Mouse (Mus musculus): Measurements from ENCODE around the gene Olfr1220. TPM values are rescaled to one million over a fixed set of nuclear protein-coding genes. Genes with fewer than 3 reads are reported as not detected.

The Olfr1220 gene
- not detected in 2 replicates for polyA plus RNA-seq (2012; rRNA removed)

GRCm38 (mm10) chr2:89106735-89107134 lies at the start of gene Olfr1220:
Olfr1220 (minus strand) TSS chr2:89106835.

DNA sequence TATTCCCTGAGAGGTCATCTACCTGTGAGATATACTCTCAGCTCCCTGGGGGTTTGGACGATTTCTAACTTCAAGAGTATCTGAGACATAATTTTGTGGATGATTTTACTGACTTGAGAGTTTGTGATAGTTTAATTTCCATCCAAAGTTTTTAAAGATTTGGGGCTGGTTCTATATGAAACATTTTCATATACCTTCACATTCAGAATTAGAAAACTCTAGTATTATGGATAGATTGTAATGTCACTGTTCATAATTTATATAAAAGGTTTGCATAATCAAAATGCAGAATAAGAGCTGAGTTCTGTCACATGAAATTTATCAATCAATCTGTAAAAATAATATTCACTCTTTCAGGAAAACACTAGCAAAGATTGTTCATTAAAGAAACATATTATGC lies 44.8 kb upstream of the Olfr1220 start, which contains the start of gene Olfr1223:
Olfr1223 (minus strand) TSS at position 101 of the 400 bp plus-strand sequence.

GRCm38 (mm10) chr2:89132954-89133353 lies 26.3 kb upstream of the Olfr1220 start, which contains the start of gene Olfr1222:
Olfr1222 (minus strand) TSS chr2:89133054.

GRCm38 (mm10) chr2:89117183-89117582 lies 10.5 kb upstream of the Olfr1220 start, which contains the start of gene Olfr1221:
Olfr1221 (minus strand) TSS chr2:89117283.

GRCm38 (mm10) chr2:89083413-89083812 lies 23.2 kb downstream of the Olfr1220 start, which contains the start of gene Olfr1219:
Olfr1219 (minus strand) TSS chr2:89083513.

DNA sequence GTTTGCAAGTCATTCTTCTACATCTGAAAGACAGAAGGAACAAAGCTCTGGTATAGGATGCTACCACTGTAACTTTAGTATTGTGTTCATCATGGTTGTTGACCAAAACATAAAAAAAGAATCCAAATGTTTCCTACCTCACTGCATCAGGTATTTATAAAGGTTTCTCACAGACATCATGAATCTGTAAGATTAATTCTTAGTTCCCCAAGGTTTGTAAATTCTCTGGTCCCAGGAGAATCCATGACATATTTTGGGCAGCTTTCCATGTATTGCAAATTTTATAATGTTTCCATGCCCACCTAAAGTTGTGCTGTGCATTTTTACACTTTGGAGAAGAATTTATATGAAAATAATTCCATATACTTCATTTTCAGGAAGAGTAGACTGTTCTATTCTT lies 45.5 kb downstream of the Olfr1220 start, which contains the start of gene Olfr1218:
Olfr1218 (minus strand) TSS at position 101 of the 400 bp plus-strand sequence.

Other genes starting within 250 kb of the Olfr1220 start
- gene Olfr1206, start 243.6 kb downstream of the Olfr1220 start, polyA plus RNA-seq (2012; rRNA removed) = not detected in 2 replicates
- gene Olfr1208, start 204.5 kb downstream of the Olfr1220 start, polyA plus RNA-seq (2012; rRNA removed) = not detected in 2 replicates
- gene Olfr1209, start 191.7 kb downstream of the Olfr1220 start, polyA plus RNA-seq (2012; rRNA removed) = not detected in 2 replicates
- not detected in 2 replicates for gene Olfr1211, start 168.7 kb downstream of the Olfr1220 start, polyA plus RNA-seq (2012; rRNA removed)
- gene Olfr1212, start 152.9 kb downstream of the Olfr1220 start, polyA plus RNA-seq (2012; rRNA removed) = not detected in 2 replicates
- not detected in 2 replicates for gene Gm13762, start 126.6 kb downstream of the Olfr1220 start, polyA plus RNA-seq (2012; rRNA removed)
- gene Olfr1214, start 114.2 kb downstream of the Olfr1220 start, polyA plus RNA-seq (2012; rRNA removed) = not detected in 2 replicates
- not detected in 2 replicates for gene Olfr1215, start 99.9 kb downstream of the Olfr1220 start, polyA plus RNA-seq (2012; rRNA removed)
- not detected in 2 replicates for gene Olfr1216, start 88.5 kb downstream of the Olfr1220 start, polyA plus RNA-seq (2012; rRNA removed)
- not detected in 2 replicates for gene Olfr1217, start 74.8 kb downstream of the Olfr1220 start, polyA plus RNA-seq (2012; rRNA removed)
- gene Olfr1218, start 45.6 kb downstream of the Olfr1220 start, polyA plus RNA-seq (2012; rRNA removed) = not detected in 2 replicates
- not detected in 2 replicates for gene Olfr1219, start 23.3 kb downstream of the Olfr1220 start, polyA plus RNA-seq (2012; rRNA removed)
- not detected in 2 replicates for gene Olfr1221, start 10.4 kb upstream of the Olfr1220 start, polyA plus RNA-seq (2012; rRNA removed)
- gene Olfr1222, start 26.2 kb upstream of the Olfr1220 start, polyA plus RNA-seq (2012; rRNA removed) = not detected in 2 replicates
- not detected in 2 replicates for gene Olfr1223, start 44.7 kb upstream of the Olfr1220 start, polyA plus RNA-seq (2012; rRNA removed)
- not detected in 2 replicates for gene Olfr1224-ps1, start 57.3 kb upstream of the Olfr1220 start, polyA plus RNA-seq (2012; rRNA removed)
- not detected in 2 replicates for gene Olfr1225, start 67.8 kb upstream of the Olfr1220 start, polyA plus RNA-seq (2012; rRNA removed)
- not detected in 2 replicates for gene Olfr1226, start 93.2 kb upstream of the Olfr1220 start, polyA plus RNA-seq (2012; rRNA removed)
- gene Olfr1228, start 147.2 kb upstream of the Olfr1220 start, polyA plus RNA-seq (2012; rRNA removed) = not detected in 2 replicates
- not detected in 2 replicates for gene Olfr1229, start 181.2 kb upstream of the Olfr1220 start, polyA plus RNA-seq (2012; rRNA removed)
- gene Olfr1230, start 190.4 kb upstream of the Olfr1220 start, polyA plus RNA-seq (2012; rRNA removed) = not detected in 2 replicates
- gene Olfr1231, start 200.2 kb upstream of the Olfr1220 start, polyA plus RNA-seq (2012; rRNA removed) = not detected in 2 replicates
- gene Olfr1232, start 222.8 kb upstream of the Olfr1220 start, polyA plus RNA-seq (2012; rRNA removed) = not detected in 2 replicates
- gene Olfr1233, start 235.6 kb upstream of the Olfr1220 start, polyA plus RNA-seq (2012; rRNA removed) = not detected in 2 replicates

Data from liver, embryonic 18 days (tissue).